Mouse (Mus musculus) Patski (cell line): ENCODE measurements around the gene Epm2aip1. TPM values are rescaled to one million over a fixed set of nuclear protein-coding genes. Genes with fewer than 3 reads are reported as not detected.

Source experiments
- ATAC-seq: fragments of 100-300 bp; one replicate; pipeline ENCODE4 v1.8.0; 2021
- CTCF ChIA-PET: fragments of 350-600 bp; sonication (Branson Sonifier 250); formaldehyde crosslinking; loops from one replicate; lab custom pipeline; 2022; ENCODE audit warnings: inconsistent platforms; lab: Charles Lee
- POLR2A ChIA-PET: fragments of 350-600 bp; sonication (Branson Sonifier 250); formaldehyde crosslinking; loops from one replicate; lab custom pipeline; 2022; ENCODE audit warnings: antibody characterized with exemption, inconsistent platforms; lab: Charles Lee
- DNase-seq: peaks from one replicate; pipeline ENCODE4 v3.0.0-alpha.2; 2011; ENCODE audit warnings: low read depth, low spot score
- H3K27me3 ChIP-seq: fragments of 371-371 bp; one replicate; pipeline ENCODE4 v1.5.1; 2021
- CTCF ChIP-seq: fragments of 100-300 bp; IDR thresholded peaks from one replicate; pipeline ENCODE4 v1.5.1; 2021
- in situ Hi-C: fragments of 300-500 bp; cut with MboI; formaldehyde crosslinking; loops from 3 replicates; pipeline ENCODE4 v1.11.1; 2018; ENCODE audit warnings: low pct_unique_long_range_greater_than_20kb, mixed read lengths
- polyA plus RNA-seq: library from polyadenylated mRNA; unstranded; gene quantifications from one replicate; pipeline ENCODE4 v1.2.3, GENCODE M21; 2021

Epm2aip1 gene
- polyA plus RNA-seq, 1 experiment from 2014 or later = 28.7 TPM

DNA sequence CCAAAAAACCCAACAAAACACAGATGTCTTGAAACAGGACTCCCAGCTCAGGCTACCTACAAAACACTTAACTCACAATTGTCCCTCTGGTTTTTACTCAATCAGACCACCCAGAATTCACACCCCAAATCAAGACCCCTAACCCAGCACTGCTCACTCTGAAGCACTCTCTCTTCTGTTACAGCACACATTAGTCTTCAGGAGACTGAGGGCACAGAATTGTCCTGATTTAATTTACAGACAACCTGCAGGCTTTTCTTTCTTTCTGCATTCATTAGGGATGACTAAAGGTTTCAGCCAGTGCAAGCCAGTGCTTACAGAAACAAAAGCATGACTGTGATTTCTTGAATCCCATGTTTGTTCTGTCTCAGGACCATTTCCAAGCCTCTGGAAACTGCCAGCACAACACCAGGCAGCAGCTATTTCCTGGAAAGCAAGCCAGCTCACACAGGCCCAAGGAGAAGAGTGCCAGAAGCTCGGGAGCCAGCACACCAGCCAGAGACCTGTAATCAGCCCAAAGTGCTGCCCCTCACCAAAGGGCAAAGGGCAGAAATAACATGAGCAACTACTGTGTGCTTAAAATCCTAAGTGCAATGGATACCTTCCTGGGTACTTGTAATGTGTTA, 11.3 kb upstream of the Epm2aip1 start:
- ATAC-seq (peak; percentile 31), DNase-seq (no peak)
- CTCF ChIA-PET = interaction anchor here (0.9 kb wide), 1 partner anchor 13 kb away, joined by 3 read pairs; no protein-coding TSS in a partner anchor
- in situ Hi-C loops = no loop called here
- H3K27me3 ChIP-seq = no peaks in the 10 kb centered on the region
- POLR2A ChIA-PET = no interaction called here
- no peak for TF ChIP-seq CTCF

DNA sequence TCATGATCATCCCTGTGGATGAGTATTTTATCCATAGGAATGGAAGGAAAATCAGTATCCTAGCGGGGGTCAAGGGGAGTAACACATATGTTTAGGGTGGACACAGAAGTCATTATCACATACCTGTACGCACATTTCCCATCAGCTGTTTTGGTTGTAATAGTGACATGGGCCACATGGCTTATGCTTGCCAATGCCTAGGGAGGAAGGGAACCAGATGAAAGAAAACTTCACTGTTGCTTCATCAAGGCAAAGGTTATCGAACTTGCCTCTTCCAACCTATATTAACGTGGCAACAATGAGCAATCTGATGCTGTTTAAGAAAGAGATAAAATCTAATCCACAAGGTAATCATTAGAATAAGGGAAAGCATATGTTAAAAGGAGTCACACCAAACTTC, 10.4 kb upstream of the Epm2aip1 start:
- DNase-seq (no peak), ATAC-seq (no peak)
- in situ Hi-C loops = no loop called here
- CTCF ChIA-PET = no interaction called here
- no peaks in the 10 kb centered on the region for H3K27me3 ChIP-seq
- TF ChIP-seq CTCF = no peak
- POLR2A ChIA-PET = no interaction called here

DNA sequence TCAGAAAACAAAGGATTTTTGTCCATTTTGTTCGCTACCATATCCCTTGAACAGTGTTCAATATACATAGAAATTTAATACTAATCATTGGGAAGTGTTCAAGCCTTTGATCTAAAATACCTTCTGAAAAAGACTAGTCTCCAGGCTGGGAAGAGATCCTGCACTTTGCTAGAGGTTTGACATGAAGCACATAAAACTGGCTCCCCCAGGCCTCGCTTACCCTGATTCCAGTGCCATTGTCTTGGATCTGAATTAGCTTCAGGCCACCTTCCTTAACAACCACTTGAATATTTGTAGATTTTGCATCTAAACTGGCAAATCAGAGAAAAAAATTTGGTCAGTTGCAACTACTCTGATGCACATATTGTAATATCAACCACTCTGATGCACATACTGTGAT, 3.7 kb upstream of the Epm2aip1 start:
- no peak for TF ChIP-seq CTCF
- in situ Hi-C loops = no loop called here
- CTCF ChIA-PET = interaction anchor here (0.7 kb wide), 1 partner anchor 9 kb away, joined by 3 read pairs; no protein-coding TSS in a partner anchor
- ATAC-seq = no peak
- DNase-seq = no peak
- POLR2A ChIA-PET = no interaction called here
- no peaks in the 10 kb centered on the region for H3K27me3 ChIP-seq

DNA sequence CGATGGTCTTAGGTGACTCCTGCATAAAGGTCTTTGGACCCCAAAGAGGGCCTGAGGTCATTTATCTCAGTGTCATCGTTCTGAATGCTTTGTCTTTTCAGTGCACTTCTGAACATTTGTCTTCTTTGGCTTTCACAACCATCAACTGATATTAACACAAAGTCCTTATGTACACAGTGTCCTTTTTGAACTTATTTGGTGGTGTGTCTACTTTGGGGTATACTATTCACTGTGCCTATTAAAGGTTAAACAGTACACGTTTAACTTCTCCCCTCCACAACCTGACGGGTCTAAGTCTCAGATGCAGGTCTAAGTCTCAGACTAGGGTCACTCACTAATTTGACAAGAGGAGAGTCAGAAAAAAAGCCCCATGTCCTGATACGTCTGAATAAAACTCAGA, 1.1 kb upstream of the Epm2aip1 start:
- ATAC-seq (no peak), DNase-seq (no peak)
- in situ Hi-C loops = no loop called here
- no peaks in the 10 kb centered on the region for H3K27me3 ChIP-seq
- TF ChIP-seq CTCF = no peak
- POLR2A ChIA-PET = no interaction called here
- CTCF ChIA-PET = interaction anchor here (1.1 kb wide), 2 partner anchors 19 to 23 kb away, joined by 3 read pairs; no protein-coding TSS in a partner anchor

DNA sequence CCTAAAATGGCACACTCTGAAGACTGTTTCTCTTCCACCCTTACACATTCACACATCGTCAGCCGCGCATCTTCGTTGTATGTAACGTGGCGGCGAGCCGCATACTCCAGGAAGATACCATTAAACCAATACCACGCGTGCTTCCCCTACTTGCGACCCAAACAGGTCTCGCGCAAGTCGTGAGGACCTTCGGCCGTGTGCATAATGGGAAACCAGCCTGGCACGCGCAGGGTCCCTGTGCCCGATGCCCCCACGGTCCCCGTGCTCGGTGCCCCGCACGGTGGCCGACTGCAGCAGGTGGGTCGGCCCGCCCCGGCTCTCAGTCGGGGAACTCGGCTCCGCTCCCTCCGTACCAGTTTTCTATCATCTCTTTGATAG, 684 bp upstream of the Epm2aip1 start:
- no peak for TF ChIP-seq CTCF
- no peak for DNase-seq
- H3K27me3 ChIP-seq = no peaks in the 10 kb centered on the region
- ChIA-PET CTCF (no interaction called here), POLR2A (no interaction called here)
- in situ Hi-C loops = no loop called here
- ATAC-seq = peak; percentile 41

DNA sequence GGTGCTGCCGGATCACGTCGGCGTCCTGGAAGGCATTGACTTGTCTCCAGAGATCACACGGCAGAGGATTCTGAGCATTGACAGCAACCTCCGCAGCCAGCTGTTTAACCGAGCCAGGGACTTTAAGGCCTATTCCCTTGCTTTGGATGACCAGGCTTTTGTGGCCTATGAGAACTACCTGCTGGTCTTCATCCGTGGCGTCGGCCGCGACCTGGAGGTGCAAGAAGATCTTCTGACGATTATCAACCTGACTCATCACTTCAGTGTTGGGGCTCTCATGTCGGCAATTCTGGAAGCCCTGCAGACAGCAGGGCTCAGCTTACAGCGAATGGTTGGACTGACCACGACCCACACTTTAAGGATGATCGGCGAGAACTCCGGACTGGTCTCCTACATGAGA, 627 bp downstream of the Epm2aip1 start:
- DNase-seq (no peak), ATAC-seq (no peak)
- POLR2A ChIA-PET = no interaction called here
- H3K27me3 ChIP-seq = no peaks in the 10 kb centered on the region
- CTCF ChIA-PET = no interaction called here
- in situ Hi-C loops = no loop called here
- TF ChIP-seq CTCF = no peak

DNA sequence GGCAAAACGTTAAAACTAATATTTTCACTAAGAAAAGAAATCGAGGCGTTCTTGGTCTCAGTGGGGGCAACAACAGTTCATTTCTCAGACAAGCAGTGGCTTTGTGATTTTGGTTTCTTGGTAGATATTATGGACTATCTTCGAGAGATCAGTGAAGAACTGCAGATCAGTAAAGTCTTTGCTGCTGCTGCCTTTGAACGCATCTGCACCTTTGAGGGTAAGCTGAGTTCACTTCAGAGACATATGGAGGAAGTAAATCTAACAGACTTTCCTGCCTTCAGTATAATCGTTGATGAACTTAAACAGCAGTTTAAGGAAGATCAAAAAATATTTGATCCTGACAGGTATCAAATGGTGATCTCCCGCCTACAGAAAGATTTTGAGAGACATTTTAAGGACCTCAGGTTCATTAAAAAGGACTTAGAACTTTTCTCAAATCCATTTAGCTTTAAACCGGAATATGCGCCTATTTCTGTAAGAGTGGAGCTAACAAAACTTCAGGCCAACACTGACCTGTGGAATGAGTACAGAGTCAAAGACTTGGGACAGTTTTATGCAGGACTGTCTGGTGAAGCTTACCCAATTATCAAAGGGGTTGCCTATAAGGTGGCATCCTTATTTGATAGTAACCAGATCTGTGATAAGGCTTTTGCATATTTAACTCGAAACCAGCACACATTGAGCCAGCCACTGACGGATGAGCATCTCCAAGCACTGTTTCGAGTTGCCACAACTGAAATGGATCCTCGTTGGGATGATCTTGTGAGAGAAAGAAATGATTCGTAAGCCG, 1.5 kb downstream of the Epm2aip1 start:
- ChIA-PET CTCF (interaction anchor here (3.3 kb wide), 1 partner anchor 17 kb away, joined by 15 read pairs; no protein-coding TSS in a partner anchor), POLR2A (no interaction called here)
- in situ Hi-C loops = no loop called here
- no peak for TF ChIP-seq CTCF
- ATAC-seq (no peak), DNase-seq (no peak)
- H3K27me3 ChIP-seq = no peaks in the 10 kb centered on the region

DNA sequence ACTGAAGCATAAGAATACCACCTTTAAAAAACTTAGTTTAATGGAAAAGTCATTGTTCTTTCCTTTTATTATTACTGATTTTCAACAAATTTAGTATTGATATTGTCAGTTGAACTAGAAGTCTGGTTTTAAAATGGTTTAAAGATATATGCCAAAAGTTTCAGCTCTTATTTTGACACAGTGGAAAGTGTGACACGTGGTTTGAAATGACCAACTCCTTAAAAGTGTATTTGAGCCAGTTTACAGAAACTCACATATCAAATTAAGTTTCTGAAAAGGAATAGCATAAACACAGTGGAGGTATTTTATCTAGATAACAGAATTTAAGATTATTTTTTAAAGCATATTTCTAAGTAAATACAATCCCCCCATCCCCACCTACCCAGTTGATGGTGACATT, 2.2 kb downstream of the Epm2aip1 start:
- TF ChIP-seq CTCF = no peak
- ATAC-seq = no peak
- ChIA-PET POLR2A (no interaction called here), CTCF (interaction anchor here (3.3 kb wide), 1 partner anchor 16 kb away, joined by 15 read pairs; no protein-coding TSS in a partner anchor)
- no peaks in the 10 kb centered on the region for H3K27me3 ChIP-seq
- DNase-seq = no peak
- in situ Hi-C loops = no loop called here

DNA sequence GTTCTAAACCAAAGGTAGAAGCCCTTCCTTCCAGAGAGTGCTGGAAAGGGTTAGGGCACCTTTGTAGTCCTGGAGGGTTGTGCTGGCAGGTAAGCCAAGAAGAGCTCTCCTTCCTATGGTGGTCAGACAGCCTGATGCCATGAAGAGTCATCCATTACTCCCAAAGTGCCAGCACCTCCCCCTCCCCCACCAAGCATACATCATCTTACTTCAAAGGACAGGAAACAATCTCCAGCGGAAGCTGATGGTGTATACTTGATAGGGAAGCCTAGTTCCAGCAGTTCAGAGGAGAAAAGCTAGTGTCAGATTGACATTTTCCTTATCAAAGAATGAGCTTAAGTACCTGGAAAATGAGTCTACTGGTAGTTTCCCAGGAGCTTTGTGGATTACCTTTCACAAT, 3.4 kb downstream of the Epm2aip1 start:
- DNase-seq (no peak), ATAC-seq (no peak)
- CTCF ChIA-PET = interaction anchor here (1.1 to 3.3 kb wide), 2 partner anchors 15 to 55 kb away, joined by 3 to 15 read pairs; no protein-coding TSS in a partner anchor
- H3K27me3 ChIP-seq = no peaks in the 10 kb centered on the region
- POLR2A ChIA-PET = interaction anchor here (0.5 kb wide), 1 partner anchor 12 kb away, joined by 3 read pairs; no protein-coding TSS in a partner anchor
- in situ Hi-C loops = no loop called here
- TF ChIP-seq CTCF = no peak

DNA sequence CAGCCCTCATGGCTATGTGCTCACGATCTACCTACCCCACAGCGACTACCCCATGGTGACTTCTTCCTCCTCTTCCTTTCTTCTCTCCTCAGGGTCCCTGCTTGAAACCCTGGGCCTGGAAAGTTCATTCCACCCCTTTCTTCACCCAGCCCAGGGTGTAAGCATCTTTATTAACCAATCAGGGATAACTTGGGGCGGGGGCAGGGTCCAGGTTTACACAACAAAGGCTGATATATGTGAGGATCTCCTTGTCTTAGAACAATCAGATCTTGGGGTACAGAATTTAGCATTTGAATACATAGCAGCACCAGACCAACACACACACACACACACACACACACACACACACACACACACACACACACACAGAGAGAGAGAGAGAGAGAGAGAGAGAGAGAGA, 13.3 kb downstream of the Epm2aip1 start:
- no peak for TF ChIP-seq CTCF
- DNase-seq = no peak
- POLR2A ChIA-PET = no interaction called here
- no peaks in the 10 kb centered on the region for H3K27me3 ChIP-seq
- ATAC-seq = no peak
- CTCF ChIA-PET = no interaction called here
- in situ Hi-C loops = no loop called here

DNA sequence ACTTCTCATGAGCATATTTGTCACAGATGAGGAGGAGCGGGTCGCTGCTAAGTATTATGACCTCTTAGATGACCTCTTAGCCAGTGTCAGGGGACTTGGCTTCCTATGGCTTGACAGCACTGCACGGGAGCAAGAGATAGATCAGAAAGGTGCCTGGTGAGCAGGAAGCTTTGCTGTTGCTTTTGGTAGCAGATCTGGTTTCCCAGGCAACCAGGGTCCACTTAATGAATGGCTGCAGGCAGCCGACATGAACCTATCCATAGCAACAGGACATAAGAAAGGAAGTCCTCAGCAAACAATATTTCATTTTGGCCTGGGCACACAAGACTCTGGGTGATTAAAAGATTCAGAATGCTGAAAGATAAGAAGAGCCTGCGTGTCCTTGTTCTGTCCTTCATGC, 13.9 kb downstream of the Epm2aip1 start:
- H3K27me3 ChIP-seq = no peaks in the 10 kb centered on the region
- ATAC-seq (no peak), DNase-seq (no peak)
- ChIA-PET CTCF (no interaction called here), POLR2A (no interaction called here)
- TF ChIP-seq CTCF = no peak
- in situ Hi-C loops = no loop called here
